In genomic region chr2:73690783-73691604, GRCm38 (mm10) we compare ENCODE assay signal across 24 mouse cellular contexts.
A peak's percentile ranks its signal among the peaks of the same experiment; 100 is the strongest.
DNase-seq lines count a peak whose midpoint lies in the region; ATAC-seq and TF ChIP-seq lines count a peak whose summit lies in the region.
"Had no signal": no experiment of that assay in that cellular context is flagged by ENCODE, and none has a peak within 500 bp of the region (broad histone marks: within the 10 kb centered on the region; RNA-seq: fewer than 3 reads in every experiment).

No protein-coding gene starts in this region.

- 76% methylated on average over 6 of the region's 6 CpGs for WGBS in hindbrain, embryonic 16.5 days
- WGBS in hindbrain, embryonic 13.5 days, result 79% methylated on average over 6 of the region's 6 CpGs
- 79% methylated on average over 6 of the region's 6 CpGs for WGBS in midbrain, embryonic 13.5 days
- 89% methylated on average over 6 of the region's 6 CpGs for WGBS in midbrain, embryonic 10.5 days
- 86% methylated on average over 6 of the region's 6 CpGs for WGBS in embryonic facial prominence, embryonic 10.5 days
- WGBS in limb, embryonic 14.5 days, result 58% methylated on average over 6 of the region's 6 CpGs

- H3K9me3 ChIP-seq in hindbrain, embryonic 16.5 days (ENCODE audit: control insufficient read depth, low read length), result no peaks in the 10 kb centered on the region
- H3K9me3 ChIP-seq in hindbrain, embryonic 13.5 days, result no peaks in the 10 kb centered on the region
- peaks cover 6% of the 10 kb centered on the region; the same call in 1 of the 2 replicates for H3K9me3 ChIP-seq in midbrain, embryonic 13.5 days
- no peaks in the 10 kb centered on the region; the same call in 1 of the 2 replicates for H3K9me3 ChIP-seq in midbrain, embryonic 10.5 days (replicated peaks)
- peaks cover 7% of the 10 kb centered on the region; the same call in 1 of the 2 replicates for H3K9me3 ChIP-seq in embryonic facial prominence, embryonic 10.5 days
- no peaks in the 10 kb centered on the region for H3K9me3 ChIP-seq in limb, embryonic 14.5 days (ENCODE audit: control insufficient read depth, low read length)
- H3K9me3 ChIP-seq: forebrain, embryonic 13.5 days; hindbrain, embryonic 15.5 days; liver, embryonic 13.5 days; stomach, embryonic 15.5 days had no signal

- DNase-seq in midbrain, embryonic 10.5 days (ENCODE audit: low spot score), result no peak
- DNase-seq in embryonic facial prominence, embryonic 10.5 days (ENCODE audit: low spot score), result no peak
- no peak for DNase-seq in limb, embryonic 14.5 days (ENCODE audit: low spot score)
- no peak for DNase-seq in heart, postnatal 25 days (ENCODE audit: low spot score)
- DNase-seq: adrenal gland, postnatal 36 days; cerebellum, adult 11-12 months; cerebellum, postnatal 25 days; gastrocnemius, postnatal 14 days; heart, adult 18-20 months; heart, postnatal 14 days; kidney, adult 9 months; kidney, postnatal 14 days; left cerebral cortex, postnatal 4 days; liver, embryonic 13.5 days; lung, embryonic 14.5 days; thymus, postnatal 25 days had no signal

- no peak overlapping the region for H3K27ac ChIP-seq in hindbrain, embryonic 16.5 days (ENCODE audit: low read depth, low read length)
- H3K27ac ChIP-seq in hindbrain, embryonic 13.5 days, result no peak overlapping the region
- H3K27ac ChIP-seq in midbrain, embryonic 13.5 days, result 0 out of 2 replicates have a peak overlapping the region, but pooled peaks have one; percentile 0
- no peak overlapping the region for H3K27ac ChIP-seq in midbrain, embryonic 10.5 days (replicated peaks)
- H3K27ac ChIP-seq in embryonic facial prominence, embryonic 10.5 days (replicated peaks), result 0 out of 2 replicates have a peak overlapping the region, but pooled peaks have one; percentile 2
- peak overlapping the region; percentile 21 for H3K27ac ChIP-seq in limb, embryonic 14.5 days (replicated peaks; ENCODE audit: low read depth, low read length)
- H3K27ac ChIP-seq: forebrain, embryonic 13.5 days; heart, embryonic 13.5 days; hindbrain, embryonic 15.5 days; liver, embryonic 13.5 days; stomach, embryonic 15.5 days had no signal

- H3K4me3 ChIP-seq in hindbrain, embryonic 16.5 days (ENCODE audit: low read length), result no peak overlapping the region
- no peak overlapping the region for H3K4me3 ChIP-seq in hindbrain, embryonic 13.5 days
- H3K4me3 ChIP-seq in midbrain, embryonic 13.5 days (replicated peaks), result no peak overlapping the region
- no peak overlapping the region for H3K4me3 ChIP-seq in midbrain, embryonic 10.5 days
- H3K4me3 ChIP-seq in embryonic facial prominence, embryonic 10.5 days, result no peak overlapping the region
- H3K4me3 ChIP-seq in limb, embryonic 14.5 days (replicated peaks; ENCODE audit: low read length), result no peak overlapping the region
- H3K4me3 ChIP-seq: forebrain, embryonic 13.5 days; heart, embryonic 13.5 days; hindbrain, embryonic 15.5 days; liver, embryonic 13.5 days; stomach, embryonic 15.5 days had no signal

- H3K36me3 ChIP-seq in hindbrain, embryonic 16.5 days (ENCODE audit: control insufficient read depth, insufficient read depth, low read length), result no peaks in the 10 kb centered on the region
- peaks cover 6% of the 10 kb centered on the region; the same call in 1 of the 2 replicates for H3K36me3 ChIP-seq in hindbrain, embryonic 13.5 days
- H3K36me3 ChIP-seq in midbrain, embryonic 13.5 days, result peaks cover 8% of the 10 kb centered on the region; the same call in 1 of the 2 replicates
- peaks cover 22% of the 10 kb centered on the region for H3K36me3 ChIP-seq in midbrain, embryonic 10.5 days
- peaks cover 22% of the 10 kb centered on the region for H3K36me3 ChIP-seq in embryonic facial prominence, embryonic 10.5 days (replicated peaks)
- no peaks in the 10 kb centered on the region for H3K36me3 ChIP-seq in limb, embryonic 14.5 days (ENCODE audit: control insufficient read depth, insufficient read depth, low read length)
- H3K36me3 ChIP-seq: hindbrain, embryonic 15.5 days; liver, embryonic 13.5 days; stomach, embryonic 15.5 days had no signal

- no peak for TF ChIP-seq POLR2A in limb, embryonic 14.5 days (IDR thresholded peaks at IDR 0.05; ENCODE audit: borderline replicate concordance, extremely low read depth, insufficient read depth, insufficient read length)

- no peaks in the 10 kb centered on the region for H3K4me1 ChIP-seq in hindbrain, embryonic 16.5 days (ENCODE audit: control insufficient read depth, insufficient read depth, low read depth, low read length)
- no peaks in the 10 kb centered on the region for H3K4me1 ChIP-seq in hindbrain, embryonic 13.5 days (replicated peaks)
- no peaks in the 10 kb centered on the region for H3K4me1 ChIP-seq in midbrain, embryonic 13.5 days (replicated peaks)
- H3K4me1 ChIP-seq in midbrain, embryonic 10.5 days, result no peaks in the 10 kb centered on the region
- peaks cover 6% of the 10 kb centered on the region; the same call in 1 of the 2 replicates for H3K4me1 ChIP-seq in embryonic facial prominence, embryonic 10.5 days
- 0 out of 2 replicates have a peak, but pooled peaks cover 3% of the 10 kb centered on the region for H3K4me1 ChIP-seq in limb, embryonic 14.5 days (ENCODE audit: control insufficient read depth, insufficient read depth, low read length)
- H3K4me1 ChIP-seq: forebrain, embryonic 13.5 days; hindbrain, embryonic 15.5 days; liver, embryonic 13.5 days; stomach, embryonic 15.5 days had no signal

- ATAC-seq in hindbrain, embryonic 16.5 days, result peak; percentile 54; the same call in 1 of the 2 replicates
- no peak for ATAC-seq in hindbrain, embryonic 13.5 days (ENCODE audit: low FRiP score)
- no peak for ATAC-seq in midbrain, embryonic 13.5 days
- ATAC-seq in limb, embryonic 14.5 days (ENCODE audit: low FRiP score, low read depth), result no peak
- ATAC-seq: forebrain, embryonic 13.5 days; intestine, embryonic 16.5 days had no signal

- H3K4me2 ChIP-seq in hindbrain, embryonic 16.5 days (ENCODE audit: low read length), result no peak overlapping the region
- no peak overlapping the region for H3K4me2 ChIP-seq in hindbrain, embryonic 13.5 days
- H3K4me2 ChIP-seq in midbrain, embryonic 13.5 days (replicated peaks), result no peak overlapping the region
- H3K4me2 ChIP-seq in limb, embryonic 14.5 days (replicated peaks; ENCODE audit: low read depth, low read length, severe bottlenecking), result no peak overlapping the region
- H3K4me2 ChIP-seq: forebrain, embryonic 13.5 days; heart, embryonic 13.5 days; hindbrain, embryonic 15.5 days; liver, embryonic 13.5 days; lung, embryonic 14.5 days; stomach, embryonic 15.5 days had no signal

- intact Hi-C loops in heart, postnatal 25 days (cut with DNase I), result no loop called here

- H3K9ac ChIP-seq in hindbrain, embryonic 16.5 days (ENCODE audit: low read depth, low read length), result no peak overlapping the region
- no peak overlapping the region for H3K9ac ChIP-seq in hindbrain, embryonic 13.5 days
- no peak overlapping the region for H3K9ac ChIP-seq in midbrain, embryonic 13.5 days (replicated peaks)
- H3K9ac ChIP-seq in limb, embryonic 14.5 days (ENCODE audit: low read depth, low read length, severe bottlenecking), result no peak overlapping the region
- H3K9ac ChIP-seq: forebrain, embryonic 13.5 days; heart, embryonic 13.5 days; hindbrain, embryonic 15.5 days; liver, embryonic 13.5 days; lung, embryonic 14.5 days; stomach, embryonic 15.5 days had no signal

- no peaks in the 10 kb centered on the region for H3K27me3 ChIP-seq in hindbrain, embryonic 16.5 days (replicated peaks; ENCODE audit: control insufficient read depth, insufficient read depth, low read length)
- no peaks in the 10 kb centered on the region for H3K27me3 ChIP-seq in hindbrain, embryonic 13.5 days
- no peaks in the 10 kb centered on the region for H3K27me3 ChIP-seq in midbrain, embryonic 13.5 days
- H3K27me3 ChIP-seq in midbrain, embryonic 10.5 days (ENCODE audit: low read depth, poor library complexity, severe bottlenecking), result no peaks in the 10 kb centered on the region
- H3K27me3 ChIP-seq in embryonic facial prominence, embryonic 10.5 days (replicated peaks; ENCODE audit: low read depth, poor library complexity, severe bottlenecking), result no peaks in the 10 kb centered on the region
- no peaks in the 10 kb centered on the region for H3K27me3 ChIP-seq in limb, embryonic 14.5 days (ENCODE audit: control insufficient read depth, insufficient read depth, low read length)
- H3K27me3 ChIP-seq: forebrain, embryonic 13.5 days; heart, embryonic 13.5 days; hindbrain, embryonic 15.5 days; liver, embryonic 13.5 days; stomach, embryonic 15.5 days had no signal

Comparison
In these comparisons a context has a peak if more than half of its experiments do, and no peak if none do; other contexts are left out.
1. H3K27ac ChIP-seq: peak in midbrain, embryonic 13.5 days (single experiment), embryonic facial prominence, embryonic 10.5 days (single experiment) and limb, embryonic 14.5 days (single experiment); none in hindbrain, embryonic 16.5 days (single experiment), hindbrain, embryonic 13.5 days (single experiment) and midbrain, embryonic 10.5 days (single experiment).